Mouse (Mus musculus) adrenal gland (tissue): Measurements from ENCODE around the gene Neurl2.
"Not testable (repeated sequence)": the region's sequence is repeated elsewhere in the genome, so short reads cannot be mapped to it uniquely, and the experiment has no call there.

Source experiments
- intact Hi-C: fragments of 180-260 bp; cut with DNase I; formaldehyde crosslinking; loops from one replicate; pipeline ENCODE4 v1.15.1; 2025

The Neurl2 gene

DNA sequence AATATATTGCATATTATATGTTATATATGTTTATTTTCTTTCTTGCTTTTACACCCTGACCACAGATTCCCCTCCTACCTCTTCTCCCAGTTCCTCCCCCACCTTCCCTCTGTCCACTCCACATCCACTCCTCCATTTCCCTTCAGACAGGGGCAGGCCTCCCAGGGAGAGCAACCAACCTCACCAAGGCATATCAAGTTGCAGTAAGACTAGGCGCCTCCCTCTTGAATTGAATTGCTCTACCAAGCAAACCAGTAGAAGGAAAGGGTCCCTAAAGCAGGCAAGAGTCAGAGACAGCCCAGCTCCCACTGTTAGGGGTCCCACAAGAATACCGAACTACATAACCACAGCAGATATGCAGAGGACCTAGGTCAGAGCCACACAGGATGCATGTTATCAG lies 25.9 kb upstream of the Neurl2 start:
- intact Hi-C loops: no loop called here

DNA sequence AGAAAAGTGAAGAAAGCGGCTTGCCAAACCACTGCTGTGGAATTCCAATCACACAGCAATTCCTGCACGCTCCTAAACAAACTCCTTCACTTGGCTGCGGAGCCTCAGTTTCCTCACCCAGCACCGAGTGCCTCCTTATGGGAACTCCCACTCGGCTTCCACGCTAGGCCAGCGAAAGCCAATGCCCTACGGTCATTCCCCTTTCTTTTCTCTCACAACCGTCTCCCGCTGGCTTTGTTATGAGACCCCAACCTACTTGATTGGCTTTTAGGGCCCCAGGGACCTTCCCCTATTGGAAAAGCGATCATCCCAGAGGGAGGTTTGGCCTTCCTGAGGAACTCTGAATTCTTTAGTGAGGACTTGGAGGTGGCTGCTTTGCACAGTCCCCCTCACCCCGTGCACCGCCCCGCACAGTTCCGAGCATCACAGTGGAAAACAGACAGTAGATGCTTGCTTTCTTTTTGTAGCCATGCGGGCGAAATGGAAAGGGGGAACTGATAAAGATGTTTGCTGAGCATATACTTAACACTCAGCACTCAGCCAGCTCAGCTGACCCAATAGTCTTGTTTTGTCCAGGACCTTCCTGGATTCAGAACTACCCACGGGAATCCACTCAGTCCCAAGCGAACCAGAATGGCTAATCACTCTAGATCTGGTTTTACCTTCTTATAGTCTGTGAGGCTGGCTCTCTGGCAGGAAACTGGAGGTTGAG lies 24.7 kb upstream of the Neurl2 start:
- intact Hi-C loops: no loop called here

DNA sequence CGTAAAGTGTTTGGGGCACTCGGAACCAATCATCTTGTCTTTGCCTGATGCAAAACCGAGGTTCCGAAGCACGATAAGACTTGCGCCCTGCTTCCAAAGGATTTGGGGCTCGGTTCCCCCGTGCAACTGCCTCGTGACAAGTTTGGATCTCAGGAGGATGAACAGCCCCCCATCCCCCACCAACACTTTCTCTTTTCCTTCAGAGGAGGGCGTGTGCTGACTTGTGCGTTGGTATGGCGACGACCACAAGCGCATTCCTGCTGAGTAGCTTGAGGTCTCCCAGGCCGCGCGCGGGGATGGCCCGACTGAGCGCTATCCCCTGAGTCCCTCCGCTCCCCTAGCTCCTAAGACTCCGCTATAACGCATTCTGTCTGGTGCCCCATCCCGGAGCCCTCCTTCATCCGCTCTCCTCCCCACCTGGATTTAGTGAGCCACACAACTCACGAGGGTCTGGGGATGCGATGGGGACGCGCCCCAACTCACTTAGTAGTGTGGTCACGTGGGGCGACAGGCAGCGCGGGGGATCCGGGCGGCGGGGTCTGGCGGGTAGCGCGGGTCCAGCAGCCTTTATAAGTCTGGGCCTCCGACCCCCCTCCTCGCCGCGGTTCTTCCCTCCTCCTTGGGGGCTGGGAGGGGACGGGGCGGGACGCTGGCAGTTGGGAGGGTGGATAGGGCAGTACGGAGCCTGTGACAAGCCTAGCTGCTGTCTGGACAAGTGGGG lies 24.0 kb upstream of the Neurl2 start, which contains the start of gene Pltp:
TSS of gene Pltp (minus strand) at position 611 of the 721 bp plus-strand sequence.
- intact Hi-C loops: no loop called here

- intact Hi-C loops: no loop called here
Observed at GRCm38 (mm10) chr2:164856309-164857100, 23.2 kb upstream of the Neurl2 start.

GRCm38 (mm10) chr2:164855572-164855971 lies 22.3 kb upstream of the Neurl2 start:
- intact Hi-C loops: not testable (repeated sequence)

DNA sequence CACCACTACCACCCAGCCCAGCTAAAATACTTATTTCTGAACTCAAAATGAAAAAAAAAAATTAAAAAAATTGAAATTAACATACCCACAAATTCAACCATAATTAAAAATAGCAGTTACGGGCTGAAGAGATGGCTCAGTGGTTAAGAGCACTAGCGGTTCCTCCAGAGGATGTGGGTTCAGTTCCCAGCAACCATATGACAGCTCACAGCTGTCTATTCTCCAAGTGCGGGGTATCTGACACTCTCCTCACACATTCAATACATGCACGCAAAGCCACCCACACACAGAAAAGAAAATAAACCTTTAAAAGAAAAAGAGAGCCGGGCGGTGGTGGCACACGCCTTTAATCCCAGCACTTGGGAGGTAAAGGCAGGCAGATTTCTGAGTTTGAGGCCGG lies 16.8 kb upstream of the Neurl2 start:
- intact Hi-C loops: no loop called here

DNA sequence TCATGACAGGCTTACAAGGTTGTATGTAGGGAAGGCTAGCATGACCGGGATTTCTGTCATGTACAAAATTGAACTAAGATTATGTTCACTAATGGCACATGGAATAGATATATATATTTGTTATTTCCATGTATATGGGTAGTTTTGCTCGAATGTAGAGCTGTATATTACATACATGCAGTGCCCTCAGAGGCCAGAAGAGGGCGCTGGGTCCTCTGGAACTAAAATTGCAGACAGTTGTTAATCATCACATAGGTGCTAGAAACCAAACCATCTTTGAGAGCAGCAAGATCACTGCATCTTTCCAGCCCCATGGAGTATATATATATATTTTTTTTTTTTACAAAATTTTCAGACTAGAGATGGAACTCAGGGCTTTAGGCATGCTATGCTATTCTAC lies 12.5 kb upstream of the Neurl2 start:
- intact Hi-C loops: no loop called here

DNA sequence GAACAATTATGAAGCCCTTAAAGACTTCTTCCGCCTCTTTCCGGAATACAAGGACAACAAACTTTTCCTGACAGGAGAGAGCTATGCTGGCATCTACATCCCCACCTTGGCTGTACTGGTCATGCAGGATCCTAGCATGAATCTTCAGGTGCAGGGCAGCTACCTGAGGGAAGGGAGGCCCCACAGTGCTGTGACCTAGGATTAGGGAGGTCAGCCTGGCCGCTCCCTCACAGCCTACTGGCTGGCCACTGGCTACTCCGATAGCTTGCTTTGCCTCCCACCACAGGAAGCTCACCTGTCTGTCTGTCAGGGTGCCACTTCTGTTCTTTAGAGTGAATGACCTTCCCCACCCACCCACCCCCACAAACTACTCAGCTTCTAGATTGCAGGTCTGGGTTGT lies 1.9 kb upstream of the Neurl2 start:
- intact Hi-C loops: no loop called here

- intact Hi-C loops: loop anchor here (5.0 kb wide), 2 partner anchors 38 to 63 kb away; no protein-coding TSS in a partner anchor
Observed at GRCm38 (mm10) chr2:164834531-164834930, 1.3 kb upstream of the Neurl2 start.

GRCm38 (mm10) chr2:164832748-164833301 lies 431 bp downstream of the Neurl2 start, which contains the start of gene Ctsa:
TSS of gene Ctsa (plus strand) at chr2:164832873.
- intact Hi-C loops: loop anchor here (5.0 kb wide), 2 partner anchors 39 to 64 kb away; no protein-coding TSS in a partner anchor

GRCm38 (mm10) chr2:164832032-164832747 lies 1.1 kb downstream of the Neurl2 start:
- intact Hi-C loops: loop anchor here (5.0 kb wide), 2 partner anchors 40 to 65 kb away; no protein-coding TSS in a partner anchor

DNA sequence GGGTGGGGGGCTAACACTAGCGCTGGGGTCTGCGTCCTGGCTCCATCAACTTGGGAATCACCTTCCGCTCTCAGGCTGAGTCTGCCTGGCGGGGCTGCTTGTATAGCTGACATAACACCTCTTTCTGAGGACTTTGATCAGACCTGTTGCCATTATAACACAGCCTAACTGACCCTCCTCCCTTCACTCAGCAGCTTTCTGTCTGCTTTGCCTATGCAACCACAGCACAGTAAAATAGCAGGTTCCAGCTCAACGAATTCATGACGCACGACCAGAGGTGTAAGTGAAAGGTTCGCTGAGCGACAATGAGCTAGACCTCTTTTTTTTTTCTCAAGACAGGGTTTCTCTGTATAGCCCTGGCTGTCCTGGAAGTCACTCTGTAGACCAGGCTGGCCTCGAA lies 2.2 kb downstream of the Neurl2 start:
- intact Hi-C loops: loop anchor here (5.0 kb wide), 2 partner anchors 41 to 66 kb away; no protein-coding TSS in a partner anchor

- intact Hi-C loops: no loop called here
Observed at GRCm38 (mm10) chr2:164829090-164829489, 4.2 kb downstream of the Neurl2 start.

DNA sequence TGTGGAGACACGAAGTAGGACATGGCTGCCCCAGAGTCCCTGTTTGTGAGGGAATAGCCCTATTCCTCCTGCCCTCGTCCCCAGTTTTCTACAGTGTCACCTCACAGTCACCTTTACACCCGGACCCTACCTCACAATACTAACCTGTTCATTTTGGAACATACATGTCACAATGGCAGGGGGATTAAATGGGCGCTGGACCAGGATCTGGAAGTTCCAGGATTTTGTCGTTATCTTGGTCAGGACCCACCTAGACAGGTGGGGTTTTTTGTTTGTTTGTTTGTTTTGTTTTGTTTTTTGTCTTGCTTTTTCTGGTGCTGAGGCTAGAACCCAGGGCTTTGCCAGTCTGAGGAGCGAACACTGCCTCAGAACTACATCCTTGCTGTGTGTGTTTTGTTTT lies 4.8 kb downstream of the Neurl2 start, which contains the start of gene Spata25:
TSS of gene Spata25 (minus strand) at position 101 of the 400 bp plus-strand sequence.
- intact Hi-C loops: no loop called here

GRCm38 (mm10) chr2:164827146-164827850 lies 6.0 kb downstream of the Neurl2 start:
- intact Hi-C loops: no loop called here

DNA sequence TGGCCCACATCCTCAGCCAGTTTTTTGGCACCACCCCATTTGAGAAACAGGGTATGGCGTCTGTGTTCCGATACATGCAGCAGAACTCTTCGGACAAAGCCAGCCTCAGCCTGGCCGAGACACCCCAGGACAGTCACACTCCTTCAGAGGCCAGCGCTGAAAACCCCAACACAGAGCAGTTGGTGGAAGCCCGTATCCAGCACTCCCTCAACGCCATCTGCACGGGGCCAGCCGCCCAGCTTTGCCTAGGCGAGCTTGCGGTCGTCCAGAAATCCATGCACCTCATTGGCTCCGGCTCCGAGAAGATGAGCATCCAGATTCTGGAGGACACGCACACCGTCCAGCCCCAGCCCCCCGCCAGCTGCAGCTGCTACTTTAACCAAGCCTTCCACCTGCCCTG lies 7.7 kb downstream of the Neurl2 start:
- intact Hi-C loops: no loop called here

DNA sequence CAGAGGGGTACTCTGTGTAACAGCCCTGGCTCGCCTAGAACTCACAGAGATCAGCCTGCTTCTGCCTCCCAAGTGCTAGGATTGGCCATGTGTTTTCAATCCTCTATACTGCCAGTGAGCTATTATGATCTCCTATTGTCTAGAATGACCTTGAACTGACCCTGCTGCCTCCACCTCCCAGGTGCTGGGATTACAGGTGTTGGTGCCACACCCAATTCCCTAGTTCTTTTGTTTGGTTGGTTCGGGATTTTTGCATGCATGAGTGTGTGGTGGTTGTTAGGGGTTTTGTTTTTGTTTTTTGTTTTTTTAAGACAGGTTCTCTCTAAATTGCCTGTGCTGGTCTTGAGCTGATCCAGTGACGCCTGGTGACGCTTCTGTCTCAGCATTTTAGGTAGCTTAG lies 9.3 kb downstream of the Neurl2 start:
- intact Hi-C loops: no loop called here

GRCm38 (mm10) chr2:164823181-164823585 lies 10.1 kb downstream of the Neurl2 start:
- intact Hi-C loops: no loop called here

DNA sequence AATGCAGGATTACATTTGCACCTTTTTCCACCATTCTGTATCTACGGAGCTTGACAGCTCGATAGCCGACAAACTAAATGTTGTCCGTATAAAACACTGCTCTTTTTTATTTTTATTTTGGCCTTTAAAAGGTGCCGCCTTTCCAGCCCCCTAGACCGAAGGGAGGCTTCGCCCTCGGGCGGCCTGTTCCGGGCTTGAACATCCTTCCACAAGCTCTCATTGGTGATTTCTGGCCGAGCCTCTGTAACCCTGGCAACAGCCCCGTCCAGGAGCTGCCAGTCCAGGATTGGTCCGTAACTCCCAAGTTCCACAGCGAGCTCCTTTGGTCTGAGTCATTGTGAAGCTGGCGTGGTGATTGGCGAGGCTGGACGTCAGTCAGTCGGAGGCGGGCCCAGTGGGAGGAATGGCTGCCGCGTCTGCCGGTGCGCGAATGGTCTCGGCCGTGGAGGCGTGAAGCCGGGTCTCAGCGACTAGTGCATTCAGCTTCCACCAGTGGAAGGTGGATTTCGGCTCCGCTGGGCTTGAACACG lies 10.6 kb downstream of the Neurl2 start, which contains the start of gene Zswim1:
TSS of gene Zswim1 (plus strand) at position 51 of the 530 bp plus-strand sequence.
- intact Hi-C loops: no loop called here
